Mouse (Mus musculus): ENCODE measurements around the gene Pip4k2c.
A peak's percentile ranks its signal among the peaks of the same experiment; 100 is the strongest.

DNA sequence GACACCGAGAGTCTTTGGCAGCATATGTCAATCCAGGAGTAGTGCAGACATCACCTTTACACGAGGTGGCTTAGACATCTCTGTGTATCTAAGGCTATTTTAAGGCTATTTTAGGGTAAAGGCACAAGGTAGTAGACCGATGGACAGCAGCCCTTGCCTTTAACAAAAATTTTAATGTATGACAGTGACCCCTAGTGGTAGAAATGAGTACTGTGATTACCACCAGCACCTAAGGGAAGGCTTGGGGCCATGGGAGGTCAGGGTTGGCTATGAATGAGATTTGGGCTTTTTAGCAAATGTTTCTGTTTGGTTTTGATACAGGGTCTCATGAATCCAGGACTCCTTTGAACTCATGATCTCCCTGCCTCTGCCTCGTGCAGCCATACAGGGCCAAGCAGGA is 17.5 kb upstream of the Pip4k2c start:
- TF ChIP-seq POLR2A (IDR thresholded peaks at IDR 0.05; ENCODE audit: borderline replicate concordance, insufficient read depth, low read length) (no peak), CTCF (IDR thresholded peaks at IDR 0.05; ENCODE audit: borderline replicate concordance, insufficient read depth, low read depth, low read length) (peak; percentile 67; the same call in 1 of the 2 replicates)
